Mouse (Mus musculus) CH12.LX (cell line): ENCODE measurements around the gene Thsd7b. TPM values are rescaled to one million over a fixed set of nuclear protein-coding genes. Genes with fewer than 3 reads are reported as not detected.

Experiments used
- DNase-seq: peaks from one replicate; pipeline ENCODE4 v3.0.0-alpha.2; 2013; ENCODE audit errors: extremely low read depth
- H3K27ac ChIP-seq: 2 replicates; pipeline ENCODE4 v1.5.1; 2012; ENCODE audit warnings: low read depth, mild to moderate bottlenecking, control low read depth, moderate library complexity; ENCODE audit not compliant: insufficient read depth
- H3K27me3 ChIP-seq: replicated peaks from 2 replicates; pipeline ENCODE3; 2012; ENCODE audit warnings: inconsistent platforms
- H3K36me3 ChIP-seq, 2 experiments: replicated peaks in 1 of 2; 2 replicates each; pipeline versions ENCODE3 to v1.6.1; 2012; ENCODE audit warnings: inconsistent platforms in 1 of 2, low read length in 1 of 2, mild to moderate bottlenecking in 1 of 2, mixed read lengths in 1 of 2, moderate library complexity in 1 of 2; ENCODE audit not compliant: control insufficient read depth in 1 of 2, insufficient read depth in 1 of 2
- H3K4me1 ChIP-seq, 2 experiments: 2 replicates each; pipeline ENCODE4 v1.6.1; 2012; ENCODE audit warnings: inconsistent platforms in 1 of 2, moderate library complexity in 1 of 2; ENCODE audit not compliant: insufficient read depth in 2 of 2, control insufficient read depth in 1 of 2
- H3K4me2 ChIP-seq: 2 replicates; pipeline ENCODE4 v1.6.1; 2012; ENCODE audit warnings: low read depth, mild to moderate bottlenecking, control low read depth; ENCODE audit not compliant: poor library complexity, insufficient read depth, severe bottlenecking
- H3K4me3 ChIP-seq, 3 experiments: fragments of 150-350 bp in 1 of 3; sonication (generic) in 1 of 3; replicated peaks in 1 of 3; 2 replicates each; pipeline versions ENCODE3 to v1.5.1; 2011 to 2012; ENCODE audit warnings: low read depth in 2 of 3, low read length in 2 of 3, mild to moderate bottlenecking in 2 of 3, moderate library complexity in 2 of 3, control low read depth in 1 of 3, improper control_type of control experiment in 1 of 3, inconsistent platforms in 1 of 3, mixed read lengths in 1 of 3; ENCODE audit not compliant: poor library complexity in 1 of 3
- H3K79me2 ChIP-seq: replicated peaks from 2 replicates; pipeline ENCODE4 v1.6.1; 2012; ENCODE audit warnings: mild to moderate bottlenecking, moderate library complexity; ENCODE audit not compliant: control insufficient read depth, poor library complexity, insufficient read depth, severe bottlenecking; ENCODE audit errors: extremely low read depth
- H3K9ac ChIP-seq: 2 replicates; pipeline ENCODE4 v1.6.1; 2012; ENCODE audit warnings: low read depth, mild to moderate bottlenecking, control low read depth, moderate library complexity; ENCODE audit not compliant: insufficient read depth
- H3K9me3 ChIP-seq: replicated peaks from 2 replicates; pipeline ENCODE3; 2012; ENCODE audit warnings: low read length, inconsistent platforms, mixed read lengths
- BHLHE40 ChIP-seq: IDR thresholded peaks from 2 replicates; pipeline ENCODE4 v1.6.1; 2011; ENCODE audit warnings: mild to moderate bottlenecking, low read depth, low read length, improper control_type of control experiment
- CHD1 ChIP-seq: IDR thresholded peaks from 2 replicates; pipeline ENCODE4 v1.6.1; 2012; ENCODE audit warnings: low read depth, low read length, improper control_type of control experiment, inconsistent platforms
- CTCF ChIP-seq, 2 experiments: IDR thresholded peaks in 1 of 2; conservative IDR thresholded peaks in 1 of 2; 2 replicates each; pipeline ENCODE4 v1.5.1; 2011 to 2012; ENCODE audit warnings: low read depth in 2 of 2, low read length in 2 of 2, improper control_type of control experiment in 1 of 2, inconsistent platforms in 1 of 2, mild to moderate bottlenecking in 1 of 2, moderate library complexity in 1 of 2
- E2F4 ChIP-seq: IDR thresholded peaks from 2 replicates; pipeline ENCODE4 v1.6.1; 2011; ENCODE audit warnings: low read depth, low read length, improper control_type of control experiment; ENCODE audit not compliant: insufficient replicate concordance
- ELF1 ChIP-seq: IDR thresholded peaks from 2 replicates; pipeline ENCODE4 v1.6.1; 2014; ENCODE audit warnings: low read depth, mild to moderate bottlenecking, inconsistent platforms, low read length, improper control_type of control experiment
- EP300 ChIP-seq: IDR thresholded peaks from 2 replicates; pipeline ENCODE4 v1.6.1; 2011; ENCODE audit warnings: low read length, improper control_type of control experiment
- ETS1 ChIP-seq: conservative IDR thresholded peaks from 2 replicates; pipeline ENCODE4 v1.6.1; 2012; ENCODE audit warnings: low read depth, mild to moderate bottlenecking, inconsistent platforms, low read length, improper control_type of control experiment, moderate library complexity
- GABPA ChIP-seq: IDR thresholded peaks from 2 replicates; pipeline ENCODE4 v1.6.1; 2012; ENCODE audit warnings: low read depth, low read length, improper control_type of control experiment, inconsistent platforms; ENCODE audit not compliant: insufficient replicate concordance
- IRF4 ChIP-seq: IDR thresholded peaks from 2 replicates; pipeline ENCODE4 v1.6.1; 2014; ENCODE audit warnings: low read depth, mild to moderate bottlenecking, inconsistent platforms, low read length, improper control_type of control experiment
- JUN ChIP-seq: IDR thresholded peaks from 2 replicates; pipeline ENCODE4 v1.6.1; 2011; ENCODE audit warnings: low read depth, mild to moderate bottlenecking, low read length, improper control_type of control experiment, moderate library complexity; ENCODE audit not compliant: insufficient read depth
- JUND ChIP-seq: conservative IDR thresholded peaks from 2 replicates; pipeline ENCODE4 v1.6.1; 2011; ENCODE audit warnings: low read depth, low read length, improper control_type of control experiment
- KAT2A ChIP-seq: IDR thresholded peaks from 2 replicates; pipeline ENCODE4 v1.6.1; 2012; ENCODE audit warnings: low read length, improper control_type of control experiment, inconsistent platforms; ENCODE audit not compliant: insufficient replicate concordance
- MAFK ChIP-seq: IDR thresholded peaks from 2 replicates; pipeline ENCODE4 v1.6.1; 2011; ENCODE audit warnings: low read length, improper control_type of control experiment; ENCODE audit not compliant: insufficient replicate concordance
- MAX ChIP-seq: IDR thresholded peaks from 2 replicates; pipeline ENCODE4 v1.6.1; 2011; ENCODE audit warnings: low read length, improper control_type of control experiment
- MEF2A ChIP-seq: IDR thresholded peaks from 2 replicates; pipeline ENCODE4 v1.6.1; 2014; ENCODE audit warnings: low read depth, mild to moderate bottlenecking, inconsistent platforms, low read length, improper control_type of control experiment, borderline replicate concordance
- NELFE ChIP-seq: IDR thresholded peaks from 2 replicates; pipeline ENCODE4 v1.6.1; 2011; ENCODE audit warnings: low read depth, low read length, improper control_type of control experiment
- POLR2A ChIP-seq: IDR thresholded peaks from 2 replicates; pipeline ENCODE4 v1.6.1; 2011; ENCODE audit warnings: low read depth, mild to moderate bottlenecking, improper control_type of control experiment, low read length
- RCOR1 ChIP-seq: conservative IDR thresholded peaks from 2 replicates; pipeline ENCODE4 v1.6.1; 2012; ENCODE audit warnings: low read depth, mild to moderate bottlenecking, inconsistent platforms, low read length, improper control_type of control experiment
- TBP ChIP-seq: conservative IDR thresholded peaks from 2 replicates; pipeline ENCODE4 v1.6.1; 2011; ENCODE audit warnings: low read depth, low read length, improper control_type of control experiment
- UBTF ChIP-seq: IDR thresholded peaks from 2 replicates; pipeline ENCODE4 v1.6.1; 2012; ENCODE audit warnings: low read depth, mild to moderate bottlenecking, inconsistent platforms, low read length, improper control_type of control experiment, moderate library complexity
- USF1 ChIP-seq: IDR thresholded peaks from 2 replicates; pipeline ENCODE4 v1.6.1; 2014; ENCODE audit warnings: low read depth, mild to moderate bottlenecking, inconsistent platforms, low read length, improper control_type of control experiment
- USF2 ChIP-seq: conservative IDR thresholded peaks from 2 replicates; pipeline ENCODE4 v1.6.1; 2011; ENCODE audit warnings: low read depth, low read length, improper control_type of control experiment
- ZC3H11A ChIP-seq: IDR thresholded peaks from 2 replicates; pipeline ENCODE4 v1.6.1; 2012; ENCODE audit warnings: low read depth, mild to moderate bottlenecking, inconsistent platforms, low read length, improper control_type of control experiment
- ZMIZ1 ChIP-seq: IDR thresholded peaks from 2 replicates; pipeline ENCODE4 v1.6.1; 2012; ENCODE audit warnings: low read depth, mild to moderate bottlenecking, inconsistent platforms, low read length, improper control_type of control experiment
- dilution Hi-C: fragments of 300-500 bp; cut with MboI; formaldehyde crosslinking; loops from 2 replicates; pipeline ENCODE4 v1.14.3; 2020; ENCODE audit warnings: low sequenced_read_pairs; ENCODE audit not compliant: extremely low pct_unique_long_range_greater_than_20kb, extremely low pct_ligation_motif_present
- in situ Hi-C: fragments of 300-500 bp; cut with MboI; formaldehyde crosslinking; loops from 3 replicates; pipeline ENCODE4 v1.14.3; 2019; ENCODE audit warnings: low sequenced_read_pairs, low pct_ligation_motif_present, low pct_unique_long_range_greater_than_20kb, mixed read lengths
- polyA plus RNA-seq: library from polyadenylated mRNA; unstranded; fragments of >175 nt; gene quantifications from 2 replicates; pipeline ENCODE4 v1.2.1, GENCODE M21; 2012; ENCODE audit warnings: low read depth; ENCODE audit not compliant: insufficient read length
- total RNA-seq, 2 experiments: library from RNA; depleted of rRNA; stranded (reverse); fragments of 300-350 nt in 1 of 2; fragments of >200 nt in 1 of 2; gene quantifications; 2 replicates each; pipeline ENCODE4 v1.2.3; 2012 to 2014

Gene Thsd7b
- total and polyA plus RNA-seq, 3 experiments, result not detected

- 0 out of 4 replicates have a peak, but pooled peaks cover 0 to 3% of the 10 kb centered on the region in 2 experiments for H3K4me1 ChIP-seq
- no peak for TF ChIP-seq NELFE
- TF ChIP-seq RCOR1, result no peak
- no peak for TF ChIP-seq JUN
- no peak for TF ChIP-seq MAX
- TF ChIP-seq POLR2A, result no peak
- TF ChIP-seq IRF4, result no peak
- TF ChIP-seq MAFK, result no peak
- TF ChIP-seq E2F4, result no peak
- TF ChIP-seq UBTF, result no peak
- no peak for TF ChIP-seq CHD1
- TF ChIP-seq BHLHE40, result no peak
- TF ChIP-seq TBP, result no peak
- TF ChIP-seq ELF1, result no peak
- TF ChIP-seq GABPA, result no peak
- TF ChIP-seq ZMIZ1, result no peak
- no peak for TF ChIP-seq EP300
- no peak for TF ChIP-seq USF1
- no peak for TF ChIP-seq CTCF (conservative IDR thresholded peaks at IDR 0.05 in 1 of 2, IDR thresholded peaks at IDR 0.05 in 1 of 2; ENCODE audit: low read depth in 2 of 2, low read length in 2 of 2)
- in situ Hi-C loops, result no loop called here
- dilution Hi-C loops, result no loop called here
- no peaks in the 10 kb centered on the region for H3K27me3 ChIP-seq
- H3K4me2 ChIP-seq, result no peak overlapping the region
- peaks cover 2% of the 10 kb centered on the region for H3K9me3 ChIP-seq
- no peak overlapping the region for H3K4me3 ChIP-seq
- no peaks in the 10 kb centered on the region for H3K79me2 ChIP-seq
- DNase-seq, result no peak
- H3K9ac ChIP-seq, result no peak overlapping the region
- H3K27ac ChIP-seq, result no peak overlapping the region
- no peaks in the 10 kb centered on the region for H3K36me3 ChIP-seq
Measured at GRCm38 (mm10) chr1:129931003-129931402, 657.9 kb downstream of the Thsd7b start.

GRCm38 (mm10) chr1:129943116-129943515 lies 670.0 kb downstream of the Thsd7b start:
- no peak for TF ChIP-seq POLR2A
- no peak for TF ChIP-seq KAT2A
- TF ChIP-seq MEF2A, result no peak
- TF ChIP-seq ZMIZ1, result no peak
- TF ChIP-seq ETS1, result no peak
- TF ChIP-seq USF2, result no peak
- TF ChIP-seq JUND, result no peak
- no peak for TF ChIP-seq IRF4
- TF ChIP-seq ZC3H11A, result no peak
- TF ChIP-seq CHD1, result no peak
- H3K79me2 ChIP-seq, result no peaks in the 10 kb centered on the region
- no peaks in the 10 kb centered on the region for H3K9me3 ChIP-seq
- H3K27ac ChIP-seq, result no peak overlapping the region
- H3K4me1 ChIP-seq, result peaks cover 0 to 7% of the 10 kb centered on the region in 2 experiments; a peak in 2 of 4 replicates
- H3K4me3 ChIP-seq, result peak overlapping the region in 2 of 3 experiments; percentile 15 to 57
- peak overlapping the region; percentile 94 for H3K4me2 ChIP-seq
- H3K36me3 ChIP-seq, result no peaks in the 10 kb centered on the region
- peak; percentile 17 for DNase-seq
- in situ Hi-C loops (no loop called here), dilution Hi-C loops (no loop called here)
- H3K9ac ChIP-seq, result peak overlapping the region; percentile 24; the same call in 1 of the 2 replicates
- H3K27me3 ChIP-seq, result no peaks in the 10 kb centered on the region
